Mouse (Mus musculus) heart, embryonic 11.5 days (tissue): ENCODE results near the gene Adcy7. TPM values are rescaled to one million over a fixed set of nuclear protein-coding genes. Genes with fewer than 3 reads are reported as not detected.

ENCODE experiments used
- ATAC-seq: fragments of 200-750 bp; cut with Nextera tagmentation; replicated peaks from 2 replicates; pipeline ENCODE4 v1.8.0; 2017; ENCODE audit warnings: moderate library complexity; ENCODE audit not compliant: insufficient number of reproducible peaks, low FRiP score, low TSS enrichment
- H3K27ac ChIP-seq: fragments of 300-500 bp; sonication (generic); 2 replicates; pipeline ENCODE4 v1.5.1; 2014; ENCODE audit warnings: mild to moderate bottlenecking, low read depth, low read length
- H3K27me3 ChIP-seq: fragments of 300-500 bp; sonication (generic); 2 replicates; pipeline ENCODE4 v1.6.1; 2014; ENCODE audit warnings: mild to moderate bottlenecking, low read length, mixed read lengths; ENCODE audit not compliant: control insufficient read depth, insufficient read depth
- H3K36me3 ChIP-seq: fragments of 300-500 bp; sonication (generic); 2 replicates; pipeline ENCODE4 v1.6.1; 2014; ENCODE audit warnings: mild to moderate bottlenecking, low read length, moderate library complexity, mixed read lengths; ENCODE audit not compliant: control insufficient read depth, insufficient read depth
- H3K4me1 ChIP-seq: fragments of 300-500 bp; sonication (generic); 2 replicates; pipeline ENCODE4 v1.6.1; 2014; ENCODE audit warnings: low read length; ENCODE audit not compliant: control insufficient read depth, insufficient read depth
- H3K4me2 ChIP-seq: fragments of 300-500 bp; sonication (generic); 2 replicates; pipeline ENCODE4 v1.6.1; 2014; ENCODE audit warnings: mild to moderate bottlenecking, moderate library complexity
- H3K4me3 ChIP-seq: fragments of 300-500 bp; sonication (generic); 2 replicates; pipeline ENCODE4 v1.5.1; 2014; ENCODE audit warnings: low read depth, low read length
- H3K9ac ChIP-seq: fragments of 300-500 bp; sonication (generic); 2 replicates; pipeline ENCODE4 v1.6.1; 2014; ENCODE audit warnings: mild to moderate bottlenecking, low read depth, low read length, moderate library complexity
- H3K9me3 ChIP-seq: fragments of 300-500 bp; sonication (generic); replicated peaks from 2 replicates; pipeline ENCODE4 v1.6.1; 2016; ENCODE audit warnings: low read length; ENCODE audit not compliant: control insufficient read depth
- whole genome bisulfite sequencing: fragments of 180-500 bp; shearing (Covaris S2); extraction: QIAGEN DNeasy Blood & Tissue Kit; methylation state at CpG from one replicate; pipeline ENCODE4 v1.1.7; 2014; ENCODE audit not compliant: insufficient replicate concordance; 5-methylcytosine and 5-hydroxymethylcytosine counted together
- polyA plus RNA-seq: library from polyadenylated mRNA; unstranded; fragments of >200 nt; fragmentation: Nextera tagmentation; extraction: Ambion mirVana; gene quantifications from 2 replicates; pipeline ENCODE4 v1.2.1, GENCODE M21; 2014

The Adcy7 gene
- polyA plus RNA-seq, 1 experiment from 2014 or later: 2.9 TPM

DNA sequence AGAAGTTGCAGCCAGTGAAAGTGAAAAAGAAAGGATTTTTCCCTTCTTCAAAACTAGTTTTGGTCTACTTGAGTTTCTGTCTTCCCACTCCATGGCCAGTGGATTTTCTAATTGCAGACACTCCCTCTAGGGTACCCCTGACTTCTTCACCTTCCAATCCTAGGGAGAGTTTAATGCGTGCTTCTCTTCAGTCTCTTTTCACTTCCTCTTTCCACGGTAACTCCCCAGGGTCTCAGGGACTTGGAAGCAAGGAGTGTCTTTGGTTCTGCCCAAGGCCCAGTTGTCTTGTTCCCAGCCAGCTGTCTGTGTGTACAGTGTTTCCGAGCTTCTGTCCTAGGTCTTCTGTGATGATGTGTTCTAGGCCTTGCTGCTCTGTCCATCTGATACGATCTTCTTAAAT lies 30.3 kb upstream of the Adcy7 start:
- 82% methylated on average over 4 of the region's 4 CpGs for WGBS

DNA sequence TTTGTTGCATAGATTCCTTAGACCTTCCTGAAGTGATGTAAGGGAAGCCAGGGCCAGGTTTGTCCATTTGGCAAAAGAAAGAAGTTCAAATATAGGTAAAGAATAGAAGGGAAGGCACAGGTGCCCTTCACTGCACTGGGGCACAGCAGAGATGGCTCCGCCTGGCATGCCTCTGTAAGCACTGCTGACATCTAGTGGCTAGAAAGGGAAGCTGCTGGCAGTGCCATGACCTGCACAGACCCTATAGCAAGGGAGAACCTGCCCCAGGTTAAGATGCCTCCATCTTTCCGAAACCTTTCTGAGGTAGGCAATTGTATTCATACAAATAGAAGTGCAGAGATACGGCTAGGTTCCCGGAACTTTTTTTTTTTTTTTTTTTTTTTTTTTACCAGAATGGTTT lies 27.9 kb upstream of the Adcy7 start:
- Histone ChIP-seq H3K27me3 (no peaks in the 10 kb centered on the region), H3K9ac (no peak overlapping the region), H3K27ac (no peak overlapping the region), H3K36me3 (peaks cover 4% of the 10 kb centered on the region), H3K9me3 (no peaks in the 10 kb centered on the region), H3K4me1 (no peaks in the 10 kb centered on the region; the same call in 1 of the 2 replicates), H3K4me2 (no peak overlapping the region), H3K4me3 (no peak overlapping the region)
- ATAC-seq: no peak
- WGBS: 79% methylated on average over 4 of the region's 4 CpGs

More for the DNA sequence above, 30.3 kb upstream of the Adcy7 start:
- no peaks in the 10 kb centered on the region; the same call in 1 of the 2 replicates for H3K4me1 ChIP-seq
- no peaks in the 10 kb centered on the region for H3K27me3 ChIP-seq
- no peaks in the 10 kb centered on the region; the same call in 1 of the 2 replicates for H3K36me3 ChIP-seq
- no peak overlapping the region for H3K4me3 ChIP-seq
- no peak for ATAC-seq
- H3K9me3 ChIP-seq: no peaks in the 10 kb centered on the region
- no peak overlapping the region for H3K9ac ChIP-seq
- H3K27ac ChIP-seq: no peak overlapping the region
- H3K4me2 ChIP-seq: no peak overlapping the region

GRCm38 (mm10) chr8:88252791-88253190 lies 19.4 kb upstream of the Adcy7 start:
- Histone ChIP-seq H3K27ac (no peak overlapping the region), H3K27me3 (no peaks in the 10 kb centered on the region), H3K4me2 (no peak overlapping the region), H3K36me3 (peaks cover 22% of the 10 kb centered on the region), H3K9me3 (no peaks in the 10 kb centered on the region), H3K9ac (no peak overlapping the region), H3K4me3 (no peak overlapping the region), H3K4me1 (no peaks in the 10 kb centered on the region)
- ATAC-seq: no peak
- whole genome bisulfite sequencing: 81% methylated on average over 3 of the region's 3 CpGs

DNA sequence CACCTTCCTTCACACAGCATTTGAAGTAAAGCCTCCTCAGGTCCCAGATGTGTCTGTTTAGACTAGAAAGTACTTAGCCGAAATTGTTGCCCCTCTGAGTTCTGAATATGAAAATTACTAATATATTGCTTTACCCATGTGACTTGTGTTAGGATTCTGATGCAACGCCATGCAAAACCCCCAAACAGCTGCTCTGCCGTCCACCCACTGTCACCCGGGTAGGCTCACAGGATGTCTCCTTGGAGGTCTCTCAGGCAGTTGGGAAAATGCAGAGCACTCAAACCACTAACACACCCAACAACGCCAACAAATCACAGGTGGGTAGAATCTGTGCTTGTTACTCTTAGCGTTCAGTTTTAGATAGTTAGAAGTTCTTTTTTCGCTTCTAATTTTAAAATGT lies 17.2 kb upstream of the Adcy7 start:
- H3K4me2 ChIP-seq: no peak overlapping the region
- H3K4me3 ChIP-seq: no peak overlapping the region
- no peaks in the 10 kb centered on the region for H3K4me1 ChIP-seq
- peaks cover 19% of the 10 kb centered on the region for H3K36me3 ChIP-seq
- 84% methylated on average over 7 of the region's 7 CpGs for WGBS
- H3K9ac ChIP-seq: no peak overlapping the region
- H3K27ac ChIP-seq: no peak overlapping the region
- ATAC-seq: no peak
- H3K9me3 ChIP-seq: no peaks in the 10 kb centered on the region
- H3K27me3 ChIP-seq: no peaks in the 10 kb centered on the region

GRCm38 (mm10) chr8:88258024-88258423 lies 14.2 kb upstream of the Adcy7 start:
- WGBS: 59% methylated on average over 6 of the region's 6 CpGs
- H3K27me3 ChIP-seq: no peaks in the 10 kb centered on the region
- no peak for ATAC-seq
- H3K27ac ChIP-seq: no peak overlapping the region
- H3K4me2 ChIP-seq: no peak overlapping the region
- H3K9ac ChIP-seq: no peak overlapping the region
- no peaks in the 10 kb centered on the region for H3K9me3 ChIP-seq
- no peak overlapping the region for H3K4me3 ChIP-seq
- H3K36me3 ChIP-seq: peaks cover 8% of the 10 kb centered on the region; the same call in 1 of the 2 replicates
- H3K4me1 ChIP-seq: 0 out of 2 replicates have a peak, but pooled peaks cover 2% of the 10 kb centered on the region

- H3K4me1 ChIP-seq: 0 out of 2 replicates have a peak, but pooled peaks cover 2% of the 10 kb centered on the region
- no peak overlapping the region for H3K9ac ChIP-seq
- H3K36me3 ChIP-seq: peaks cover 8% of the 10 kb centered on the region; the same call in 1 of the 2 replicates
- ATAC-seq: no peak
- no peak overlapping the region for H3K4me3 ChIP-seq
- H3K27ac ChIP-seq: no peak overlapping the region
- H3K9me3 ChIP-seq: no peaks in the 10 kb centered on the region
- no peaks in the 10 kb centered on the region for H3K27me3 ChIP-seq
- H3K4me2 ChIP-seq: no peak overlapping the region
- WGBS: 85% methylated on average over 11 of the region's 11 CpGs
Observed at GRCm38 (mm10) chr8:88258544-88258943, 13.7 kb upstream of the Adcy7 start.

DNA sequence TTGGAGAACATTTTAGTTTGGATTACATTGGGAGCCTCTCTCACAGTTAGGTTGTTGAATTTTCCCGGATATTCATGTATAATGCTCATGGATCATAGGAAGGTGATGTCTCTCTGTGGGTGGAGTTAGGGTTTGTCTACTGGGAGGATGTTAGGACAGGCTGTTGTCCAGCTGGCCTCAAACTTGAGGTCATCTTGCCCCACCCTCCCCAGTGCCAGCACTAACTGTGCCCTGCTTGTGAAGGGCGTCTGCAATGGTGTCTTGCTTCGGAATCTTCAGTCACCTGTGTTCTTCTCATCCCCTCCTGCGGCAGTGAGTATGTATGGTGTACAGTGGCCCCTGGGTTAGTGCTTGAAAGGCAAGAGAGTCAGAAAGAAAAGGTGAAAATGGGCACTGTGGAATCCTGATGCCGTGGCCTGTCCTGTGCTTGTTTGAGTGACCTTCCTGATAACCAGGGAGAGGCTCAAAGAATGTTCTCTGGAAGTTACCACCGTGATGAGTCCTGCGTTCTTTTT lies 11.7 kb upstream of the Adcy7 start:
- H3K36me3 ChIP-seq: 0 out of 2 replicates have a peak, but pooled peaks cover 8% of the 10 kb centered on the region

DNA sequence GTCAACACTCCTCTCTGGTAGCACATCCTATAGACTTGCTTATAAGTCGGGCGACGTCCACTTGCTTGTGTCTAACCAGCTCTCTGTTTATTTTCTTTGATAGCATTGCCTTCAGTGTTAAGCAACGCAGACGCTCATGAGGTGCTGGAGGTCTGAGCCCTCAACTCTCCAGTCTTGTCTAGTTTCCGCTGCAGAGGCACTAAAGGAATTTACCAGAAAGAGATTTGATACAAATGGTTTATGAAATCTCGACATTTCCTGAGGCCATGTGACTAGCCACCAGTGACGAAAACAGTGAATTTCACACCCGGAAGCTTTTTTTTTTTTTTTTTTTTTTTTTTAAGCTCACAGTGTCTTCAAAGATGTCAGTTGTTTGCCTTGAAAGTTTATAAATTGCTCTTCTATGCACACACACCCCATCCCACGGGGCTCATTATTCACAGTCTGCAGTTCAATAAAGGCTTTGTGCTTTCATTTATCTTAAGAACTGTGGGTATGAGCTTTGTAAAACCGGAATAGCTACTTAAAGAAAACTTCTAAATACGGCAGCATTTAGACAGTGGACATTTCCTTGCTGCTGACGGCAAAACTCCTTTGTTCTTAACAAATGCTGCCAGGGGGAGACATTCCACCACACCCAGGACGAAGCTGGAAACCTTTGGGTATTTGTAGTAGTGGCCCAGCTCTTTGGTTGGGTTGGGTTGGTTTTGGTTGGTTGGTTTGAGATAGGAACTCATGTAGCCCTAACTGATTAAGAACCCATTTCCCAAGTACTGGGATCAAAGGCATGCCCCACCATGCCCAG lies 9.2 kb upstream of the Adcy7 start:
- ATAC-seq: no peak
- H3K4me3 ChIP-seq: no peak overlapping the region
- H3K9ac ChIP-seq: no peak overlapping the region
- H3K36me3 ChIP-seq: no peaks in the 10 kb centered on the region
- H3K27ac ChIP-seq: no peak overlapping the region
- H3K27me3 ChIP-seq: 0 out of 2 replicates have a peak, but pooled peaks cover 3% of the 10 kb centered on the region
- WGBS: 50% methylated on average over 14 of the region's 14 CpGs
- peaks cover 2% of the 10 kb centered on the region; the same call in 1 of the 2 replicates for H3K4me1 ChIP-seq
- no peaks in the 10 kb centered on the region for H3K9me3 ChIP-seq
- H3K4me2 ChIP-seq: no peak overlapping the region

More for the DNA sequence above, 11.7 kb upstream of the Adcy7 start:
- no peaks in the 10 kb centered on the region for H3K27me3 ChIP-seq
- no peak overlapping the region for H3K9ac ChIP-seq
- 0 out of 2 replicates have a peak, but pooled peaks cover 2% of the 10 kb centered on the region for H3K4me1 ChIP-seq
- H3K4me3 ChIP-seq: no peak overlapping the region
- ATAC-seq: no peak
- WGBS: 70% methylated on average over 7 of the region's 7 CpGs
- no peak overlapping the region for H3K4me2 ChIP-seq
- H3K27ac ChIP-seq: no peak overlapping the region
- H3K9me3 ChIP-seq: no peaks in the 10 kb centered on the region
